ENCODE assay signal across 9 mouse cellular contexts in the genomic region with DNA sequence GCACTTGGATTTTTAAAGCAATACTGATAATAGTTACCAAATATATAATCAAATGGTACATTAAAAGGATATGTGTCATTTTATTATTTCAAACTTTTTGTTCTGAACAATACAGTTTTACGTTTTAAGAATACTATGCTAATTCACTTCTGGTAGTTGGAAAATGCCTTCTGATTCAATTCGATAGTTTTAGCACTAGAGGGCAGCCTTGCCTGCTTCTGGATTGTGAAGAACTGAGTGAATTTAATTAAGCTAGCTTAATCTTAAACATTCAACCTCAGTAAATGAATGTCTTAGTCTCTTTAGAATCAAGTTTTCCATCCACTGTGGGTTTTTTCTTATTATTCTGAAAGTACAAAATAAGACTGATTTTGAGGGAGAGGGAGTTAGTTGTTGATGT. TPM values are rescaled to one million over a fixed set of nuclear protein-coding genes. Genes with fewer than 3 reads are reported as not detected.
DNase-seq lines count a peak whose midpoint lies in the region; ATAC-seq and TF ChIP-seq lines count a peak whose summit lies in the region.
"Had no signal": no experiment of that assay in that cellular context is flagged by ENCODE, and none has a peak within 500 bp of the region (broad histone marks: within the 10 kb centered on the region; RNA-seq: fewer than 3 reads in every experiment).

No protein-coding gene starts in this region.

- peak; percentile 21 for DNase-seq in hindbrain, embryonic 11.5 days (ENCODE audit: low spot score)
- DNase-seq in spleen, adult 2 months (ENCODE audit: low read depth in 1 of 2, low spot score in 2 of 2), result peak in 1 of 2 experiments; percentile 6
- DNase-seq in spleen, postnatal 14 days (ENCODE audit: low spot score in 2 of 2), result no peak
- DNase-seq in urinary bladder, postnatal 36 days (ENCODE audit: low spot score in 2 of 2), result no peak
- no peak for DNase-seq in frontal cortex, postnatal 25 days (ENCODE audit: low spot score in 2 of 2)
- DNase-seq in ovary, postnatal 36 days (ENCODE audit: low spot score), result no peak

- no peaks in the 10 kb centered on the region for H3K4me1 ChIP-seq in hindbrain, embryonic 11.5 days (replicated peaks; ENCODE audit: control insufficient read depth, insufficient read depth, low read length)
- no peaks in the 10 kb centered on the region for H3K4me1 ChIP-seq in hindbrain, embryonic 16.5 days (ENCODE audit: control insufficient read depth, insufficient read depth, low read depth, low read length)
- no peaks in the 10 kb centered on the region; the same call in none of the 2 replicates for H3K4me1 ChIP-seq in spleen, adult 2 months (ENCODE audit: control insufficient read depth, insufficient read depth, insufficient read length)

- WGBS in hindbrain, embryonic 11.5 days, result 40% methylated on average over 2 of the region's 2 CpGs
- 49% methylated on average over 2 of the region's 2 CpGs for WGBS in hindbrain, embryonic 16.5 days
- whole genome bisulfite sequencing in spleen, adult 2 months, result 36% methylated on average over 2 of the region's 2 CpGs

- H3K27ac ChIP-seq in hindbrain, embryonic 11.5 days (ENCODE audit: low read depth, low read length), result no peak overlapping the region
- no peak overlapping the region for H3K27ac ChIP-seq in hindbrain, embryonic 16.5 days (ENCODE audit: low read depth, low read length)
- no peak overlapping the region for H3K27ac ChIP-seq in spleen, adult 2 months (ENCODE audit: insufficient read depth, low read length)

- peak; percentile 7; the same call in 1 of the 2 replicates for TF ChIP-seq CTCF in spleen, adult 2 months (IDR thresholded peaks at IDR 0.05; ENCODE audit: extremely low read depth, insufficient read depth, insufficient read length, insufficient replicate concordance)

- no peak overlapping the region for H3K9ac ChIP-seq in hindbrain, embryonic 11.5 days (ENCODE audit: low read depth, low read length)
- no peak overlapping the region for H3K9ac ChIP-seq in hindbrain, embryonic 16.5 days (ENCODE audit: low read depth, low read length)

- H3K4me2 ChIP-seq in hindbrain, embryonic 11.5 days (replicated peaks; ENCODE audit: low read depth, low read length), result no peak overlapping the region
- no peak overlapping the region for H3K4me2 ChIP-seq in hindbrain, embryonic 16.5 days (ENCODE audit: low read length)

- H3K36me3 ChIP-seq in hindbrain, embryonic 11.5 days (ENCODE audit: control insufficient read depth, insufficient read depth, low read length), result no peaks in the 10 kb centered on the region
- H3K36me3 ChIP-seq in hindbrain, embryonic 16.5 days (ENCODE audit: control insufficient read depth, insufficient read depth, low read length), result 0 out of 2 replicates have a peak, but pooled peaks cover 4% of the 10 kb centered on the region
- H3K36me3 ChIP-seq in spleen, adult 2 months (ENCODE audit: control insufficient read depth, insufficient read depth, low read length), result no peaks in the 10 kb centered on the region

- TF ChIP-seq POLR2A in spleen, adult 2 months (IDR thresholded peaks at IDR 0.05; ENCODE audit: low read depth, low read length), result no peak

- H3K9me3 ChIP-seq in hindbrain, embryonic 11.5 days (ENCODE audit: control insufficient read depth, low read length), result no peaks in the 10 kb centered on the region
- no peaks in the 10 kb centered on the region for H3K9me3 ChIP-seq in hindbrain, embryonic 16.5 days (ENCODE audit: control insufficient read depth, low read length)

- no peaks in the 10 kb centered on the region for H3K27me3 ChIP-seq in hindbrain, embryonic 11.5 days (ENCODE audit: control insufficient read depth, insufficient read depth, low read length)
- H3K27me3 ChIP-seq in hindbrain, embryonic 16.5 days (replicated peaks; ENCODE audit: control insufficient read depth, insufficient read depth, low read length), result no peaks in the 10 kb centered on the region
- H3K27me3 ChIP-seq in spleen, adult 2 months (ENCODE audit: control insufficient read depth, insufficient read depth, low read length), result no peaks in the 10 kb centered on the region

- no peak overlapping the region for H3K4me3 ChIP-seq in hindbrain, embryonic 11.5 days (ENCODE audit: low read depth, low read length)
- H3K4me3 ChIP-seq in hindbrain, embryonic 16.5 days (ENCODE audit: low read length), result no peak overlapping the region
- H3K4me3 ChIP-seq in spleen, adult 2 months (ENCODE audit: extremely low read depth, insufficient read depth, insufficient read length), result no peak overlapping the region

- no peak for ATAC-seq in hindbrain, embryonic 11.5 days (ENCODE audit: low FRiP score)
- no peak for ATAC-seq in hindbrain, embryonic 16.5 days
- peak; percentile 67 for ATAC-seq in granulocyte monocyte progenitor cell, adult 5-6 weeks (replicated peaks; ENCODE audit: poor library complexity, severe bottlenecking)

RNA-seq across cellular contexts. Expression of a gene that starts 31.9 kb away (rescaled TPM):
- 147 and 150 TPM in 2 replicates for polyA plus RNA-seq in hindbrain, embryonic 11.5 days (2014; fragmentation: Nextera tagmentation; extraction: Ambion mirVana)
- 91.8 and 94.2 TPM in 2 replicates for polyA plus RNA-seq in hindbrain, embryonic 16.5 days (2015; fragmentation: Nextera tagmentation; extraction: Ambion mirVana)
- 13.6 and 27.1 TPM in 2 replicates for polyA plus RNA-seq in spleen, adult 2 months (2012; rRNA removed)
- total RNA-seq in granulocyte monocyte progenitor cell, adult 5-6 weeks (2014; fragmentation: Nextera tagmentation), result 61.2 and 95.5 TPM in 2 replicates
- 90.2 and 101 TPM in 2 replicates for total RNA-seq in granulocyte monocyte progenitor cell, adult 5-6 weeks (2017)

RNA-seq across cellular contexts. Expression of a gene that starts 32.0 kb away (rescaled TPM):
- 28.6 and 29.2 TPM in 2 replicates for polyA plus RNA-seq in hindbrain, embryonic 11.5 days (2014; fragmentation: Nextera tagmentation; extraction: Ambion mirVana)
- polyA plus RNA-seq in hindbrain, embryonic 16.5 days (2015; fragmentation: Nextera tagmentation; extraction: Ambion mirVana), result 17.7 and 18.7 TPM in 2 replicates
- polyA plus RNA-seq in spleen, adult 2 months (2012; rRNA removed), result 0.35 and 0.38 TPM in 2 replicates
- 3.2 and 7.5 TPM in 2 replicates for total RNA-seq in granulocyte monocyte progenitor cell, adult 5-6 weeks (2014; fragmentation: Nextera tagmentation)
- 4.7 and 4.9 TPM in 2 replicates for total RNA-seq in granulocyte monocyte progenitor cell, adult 5-6 weeks (2017)

RNA-seq across cellular contexts. Expression of a gene that starts 56.1 kb away (rescaled TPM):
- not detected in 2 replicates for polyA plus RNA-seq in hindbrain, embryonic 11.5 days (2014; fragmentation: Nextera tagmentation; extraction: Ambion mirVana)
- polyA plus RNA-seq in hindbrain, embryonic 16.5 days (2015; fragmentation: Nextera tagmentation; extraction: Ambion mirVana), result 0.09 and 1.5 TPM in 2 replicates
- 0.05 and 0.11 TPM in 2 replicates for polyA plus RNA-seq in spleen, adult 2 months (2012; rRNA removed)
- total RNA-seq in granulocyte monocyte progenitor cell, adult 5-6 weeks (2014; fragmentation: Nextera tagmentation), result not detected in 2 replicates
- not detected in 2 replicates for total RNA-seq in granulocyte monocyte progenitor cell, adult 5-6 weeks (2017)
- polyA plus RNA-seq: intestine, embryonic 14.5 days had no signal

Comparison
In these comparisons a context has a peak if more than half of its experiments do, and no peak if none do; other contexts are left out.
1. RNA of a gene that starts 32.0 kb away (polyA plus RNA-seq): 28.6 to 29.2 TPM in hindbrain, embryonic 11.5 days and 17.7 to 18.7 TPM in hindbrain, embryonic 16.5 days; 0.35 to 0.38 TPM in spleen, adult 2 months; every median in the first group is over 10 times any median in the second.